Mouse (Mus musculus) stomach, embryonic 16.5 days (tissue): ENCODE measurements around the gene Vmn2r105. TPM values are rescaled to one million over a fixed set of nuclear protein-coding genes. Genes with fewer than 3 reads are reported as not detected.

Experiments used
- ATAC-seq: fragments of 200-750 bp; cut with Nextera tagmentation; 2 replicates; pipeline ENCODE4 v1.8.0; 2017; ENCODE audit warnings: moderate number of reproducible peaks, moderate TSS enrichment; ENCODE audit not compliant: insufficient read depth, low FRiP score
- H3K27ac ChIP-seq: fragments of 300-500 bp; sonication (generic); 2 replicates; pipeline ENCODE4 v1.5.1; 2014; ENCODE audit warnings: low read length
- H3K27me3 ChIP-seq: fragments of 300-500 bp; sonication (generic); 2 replicates; pipeline ENCODE4 v1.6.1; 2014; ENCODE audit warnings: low read length, control low read depth, mixed read lengths; ENCODE audit not compliant: control insufficient read depth, insufficient read depth
- H3K36me3 ChIP-seq: fragments of 300-500 bp; sonication (generic); 2 replicates; pipeline ENCODE4 v1.6.1; 2014; ENCODE audit warnings: low read length; ENCODE audit not compliant: control insufficient read depth, insufficient read depth
- H3K4me1 ChIP-seq: fragments of 300-500 bp; sonication (generic); 2 replicates; pipeline ENCODE4 v1.6.1; 2014; ENCODE audit warnings: low read length, control low read depth, mixed read lengths; ENCODE audit not compliant: control insufficient read depth, insufficient read depth
- H3K4me2 ChIP-seq: fragments of 300-500 bp; sonication (generic); 2 replicates; pipeline ENCODE4 v1.6.1; 2014; ENCODE audit warnings: low read depth, low read length, mixed read lengths
- H3K4me3 ChIP-seq: fragments of 300-500 bp; sonication (generic); replicated peaks from 2 replicates; pipeline ENCODE4 v1.5.1; 2014; ENCODE audit warnings: mild to moderate bottlenecking, low read length
- H3K9ac ChIP-seq: fragments of 300-500 bp; sonication (generic); 2 replicates; pipeline ENCODE4 v1.6.1; 2014; ENCODE audit warnings: low read length
- H3K9me3 ChIP-seq: fragments of 300-500 bp; sonication (generic); replicated peaks from 2 replicates; pipeline ENCODE4 v1.6.1; 2016; ENCODE audit warnings: low read length, control low read depth; ENCODE audit not compliant: control insufficient read depth
- WGBS: fragments of 180-500 bp; shearing (Covaris S2); extraction: QIAGEN DNeasy Blood & Tissue Kit; methylation state at CpG from one replicate; pipeline ENCODE4 v1.1.7; 2014; 5-methylcytosine and 5-hydroxymethylcytosine counted together
- polyA plus RNA-seq: library from polyadenylated mRNA; unstranded; fragments of >200 nt; fragmentation: Nextera tagmentation; extraction: Ambion mirVana; gene quantifications from 2 replicates; pipeline ENCODE4 v1.2.1, GENCODE M21; 2015

Gene Vmn2r105
- polyA plus RNA-seq = not detected in 2 replicates

DNA sequence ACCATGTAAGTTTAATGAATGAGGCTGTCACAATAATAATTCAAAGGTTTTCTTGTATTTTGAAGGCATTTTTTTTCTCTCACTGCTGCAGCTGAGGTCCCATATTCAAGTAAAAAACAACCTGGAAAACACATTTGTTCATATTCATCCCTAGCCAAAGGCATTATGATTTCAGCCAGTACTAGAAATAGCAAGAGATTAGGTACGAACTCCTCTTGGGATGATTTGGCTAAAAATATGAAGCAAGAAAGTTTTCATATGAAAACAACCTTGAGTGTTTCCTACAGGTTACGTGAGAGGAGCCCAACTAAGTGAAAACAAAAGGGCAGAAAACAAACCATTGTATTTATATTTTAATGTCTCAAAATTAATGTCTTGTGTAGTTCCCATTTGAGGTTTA, at the start of gene Vmn2r105:
Gene Vmn2r105 (minus strand): TSS at position 101 of the 400 bp plus-strand sequence.
- H3K4me1 ChIP-seq = no peaks in the 10 kb centered on the region
- no peaks in the 10 kb centered on the region for H3K9me3 ChIP-seq
- no peak within 1 kb of the TSS for H3K4me3 ChIP-seq
- no peaks in the 10 kb centered on the region for H3K27me3 ChIP-seq
- WGBS = 71% methylated on average over 2 of the region's 2 CpGs
- no peak for ATAC-seq
- no peak within 1 kb of the TSS for H3K4me2 ChIP-seq
- no peak within 1 kb of the TSS for H3K9ac ChIP-seq
- no peak within 1 kb of the TSS for H3K27ac ChIP-seq
- H3K36me3 ChIP-seq = no peaks in the 10 kb centered on the region

DNA sequence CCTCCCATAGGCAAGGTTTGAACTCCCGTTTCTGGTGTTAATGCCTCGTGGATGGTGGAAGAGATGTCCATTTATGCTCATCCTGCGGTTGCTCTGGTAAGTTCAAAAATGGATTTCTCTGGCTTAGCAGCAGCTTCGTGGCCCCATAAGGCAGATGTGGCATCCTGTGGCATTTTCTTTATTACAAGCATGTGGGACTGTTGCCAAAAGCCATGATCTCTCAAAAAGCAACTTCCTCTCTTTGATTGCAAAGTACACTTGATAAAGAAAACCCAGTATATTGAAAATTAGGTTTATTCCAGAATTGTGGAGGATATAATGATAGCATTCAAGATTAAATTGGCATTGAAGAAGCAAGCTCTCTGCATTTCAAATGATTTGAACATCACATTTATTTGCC, 20.7 kb upstream of the Vmn2r105 start:
- WGBS = 72% methylated on average over 4 of the region's 4 CpGs
- H3K9ac ChIP-seq = no peak overlapping the region
- no peak for ATAC-seq

DNA sequence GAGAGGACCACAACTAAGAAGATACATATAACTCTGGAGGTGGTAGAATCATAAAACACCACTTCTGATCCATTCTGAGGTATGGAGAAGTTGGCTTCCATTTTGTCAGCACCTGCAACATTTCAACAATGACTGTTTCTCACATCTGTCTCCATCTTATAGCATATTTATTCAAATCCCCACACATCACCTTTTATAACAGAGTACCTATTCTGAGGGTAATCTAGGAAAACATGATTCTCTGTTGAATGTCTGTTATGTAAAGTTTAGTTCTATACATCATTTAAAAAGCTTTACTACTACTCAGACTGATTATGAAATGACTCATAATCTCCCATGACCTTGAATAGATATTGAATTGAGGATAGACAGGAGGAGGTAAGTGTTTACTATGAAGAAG, 51.9 kb downstream of the Vmn2r105 start, which contains the start of gene Fpr-rs6:
Gene Fpr-rs6 (minus strand): TSS at position 101 of the 400 bp plus-strand sequence.
- Histone ChIP-seq H3K27ac (no peak within 1 kb of the TSS), H3K27me3 (no peaks in the 10 kb centered on the region), H3K4me2 (no peak within 1 kb of the TSS), H3K4me3 (no peak within 1 kb of the TSS), H3K4me1 (no peaks in the 10 kb centered on the region), H3K9me3 (0 out of 2 replicates have a peak, but pooled peaks cover 4% of the 10 kb centered on the region), H3K36me3 (no peaks in the 10 kb centered on the region), H3K9ac (no peak within 1 kb of the TSS)
- ATAC-seq = no peak

More for the DNA sequence above, 20.7 kb upstream of the Vmn2r105 start:
- Histone ChIP-seq H3K9me3 (no peaks in the 10 kb centered on the region), H3K27me3 (no peaks in the 10 kb centered on the region), H3K4me1 (no peaks in the 10 kb centered on the region), H3K36me3 (no peaks in the 10 kb centered on the region), H3K27ac (no peak overlapping the region), H3K4me2 (no peak overlapping the region), H3K4me3 (no peak overlapping the region)

Other genes with a start within 250 kb of the Vmn2r105 start
- gene Vmn2r104, start 186.7 kb downstream of the Vmn2r105 start, polyA plus RNA-seq = not detected in 2 replicates
- not detected in 2 replicates for gene Fpr-rs7, start 120.8 kb downstream of the Vmn2r105 start, polyA plus RNA-seq
- not detected in 2 replicates for gene Fpr-rs6, start 52.0 kb downstream of the Vmn2r105 start, polyA plus RNA-seq
- not detected in 2 replicates for gene Vmn2r106, start 50.5 kb upstream of the Vmn2r105 start, polyA plus RNA-seq
- gene Vmn2r107, start 110.2 kb upstream of the Vmn2r105 start, polyA plus RNA-seq = not detected in 2 replicates
- gene Vmn1r224, start 179.1 kb upstream of the Vmn2r105 start, polyA plus RNA-seq = not detected in 2 replicates
- not detected in 2 replicates for gene Vmn2r108, start 246.3 kb upstream of the Vmn2r105 start, polyA plus RNA-seq